Mouse (Mus musculus) cerebellum, adult 11 months (tissue): ENCODE results near the gene Gpr62.
A peak's percentile ranks its signal among the peaks of the same experiment; 100 is the strongest.

Source experiments
- DNase-seq: peaks from one replicate; pipeline ENCODE4 v3.0.0; 2022

The Gpr62 gene

GRCm38 (mm10) chr9:106420608-106421007, 45.1 kb downstream of the Gpr62 start:
- no peak for DNase-seq

- DNase-seq: peak; percentile 70
Measured at GRCm38 (mm10) chr9:106417841-106418625, 47.7 kb downstream of the Gpr62 start.

- no peak for DNase-seq
Measured at GRCm38 (mm10) chr9:106416826-106417225, 48.9 kb downstream of the Gpr62 start.
